Mouse (Mus musculus) spleen, postnatal 36 days (tissue): ENCODE data around the gene Abhd13.

Source experiments
- DNase-seq, 2 experiments: peaks; one replicate each; pipeline ENCODE4 v3.0.0; 2022; ENCODE audit warnings: low spot score in 2 of 2, mixed read lengths in 1 of 2

Abhd13 gene

GRCm38 (mm10) chr8:9977573-9978314 is at the start of gene Abhd13, which contains the start of gene Lig4:
TSS of gene Abhd13 (plus strand) at chr8:9977707.
TSS of gene Lig4 (minus strand) at chr8:9977686.
- DNase-seq, result peak; percentile 96 to 97

GRCm38 (mm10) chr8:9929746-9930445 is 47.6 kb upstream of the Abhd13 start:
- no peak for DNase-seq

- DNase-seq, result no peak
These were observed 44.8 kb upstream of the Abhd13 start for GRCm38 (mm10) chr8:9932711-9933110.

- peak; percentile 7 to 16 for DNase-seq
These were observed 42.5 kb upstream of the Abhd13 start for GRCm38 (mm10) chr8:9934891-9935565.

GRCm38 (mm10) chr8:9935574-9935973 is 41.9 kb upstream of the Abhd13 start:
- DNase-seq, result no peak

- DNase-seq, result no peak
These were observed 28.2 kb upstream of the Abhd13 start for GRCm38 (mm10) chr8:9949134-9949890.

GRCm38 (mm10) chr8:9958338-9958737 is 19.2 kb upstream of the Abhd13 start:
- DNase-seq, result no peak

GRCm38 (mm10) chr8:9959919-9960318 is 17.6 kb upstream of the Abhd13 start:
- DNase-seq, result no peak

- no peak for DNase-seq
These were observed 5.6 kb upstream of the Abhd13 start for GRCm38 (mm10) chr8:9971866-9972265.

GRCm38 (mm10) chr8:9975276-9975675 is 2.2 kb upstream of the Abhd13 start:
- DNase-seq, result peak; percentile 24 to 46

GRCm38 (mm10) chr8:9975898-9976611 is 1.5 kb upstream of the Abhd13 start:
- DNase-seq, result peak; percentile 99

- no peak for DNase-seq
These were observed 491 bp upstream of the Abhd13 start for GRCm38 (mm10) chr8:9977016-9977415.

- no peak for DNase-seq
These were observed 1.1 kb downstream of the Abhd13 start for GRCm38 (mm10) chr8:9978475-9979230.

- DNase-seq, result no peak
These were observed 2.2 kb downstream of the Abhd13 start for GRCm38 (mm10) chr8:9979746-9980145.

- DNase-seq, result no peak
These were observed 2.7 kb downstream of the Abhd13 start for GRCm38 (mm10) chr8:9980188-9980587.

GRCm38 (mm10) chr8:10004115-10004514 is 26.6 kb downstream of the Abhd13 start:
- no peak for DNase-seq

GRCm38 (mm10) chr8:10006156-10006985 is 28.9 kb downstream of the Abhd13 start, which contains the start of gene Tnfsf13b:
TSS of gene Tnfsf13b (plus strand) at chr8:10006467.
- peak in 1 of 2 experiments; percentile 17 for DNase-seq

GRCm38 (mm10) chr8:10006986-10007659 is 29.6 kb downstream of the Abhd13 start:
- no peak for DNase-seq

- DNase-seq, result no peak
These were observed 30.1 kb downstream of the Abhd13 start for GRCm38 (mm10) chr8:10007660-10008028.
